Mouse (Mus musculus) small intestine, adult 10 weeks (tissue): Measurements from ENCODE around the gene Fgf4. TPM values are rescaled to one million over a fixed set of nuclear protein-coding genes. Genes with fewer than 3 reads are reported as not detected.

Experiments
- polyA plus RNA-seq: library from polyadenylated mRNA; stranded (reverse); fragments of 350-450 nt; fragmentation: Illumina TruSeq; extraction: RNeasy Lipid Tissue Mini Kit (QIAGEN cat#74804); gene quantifications from one replicate; pipeline ENCODE4 v1.2.3, GENCODE M21; 2014; ENCODE audit warnings: low replicate concordance

The Fgf4 gene
- polyA plus RNA-seq = 0.26 TPM

DNA sequence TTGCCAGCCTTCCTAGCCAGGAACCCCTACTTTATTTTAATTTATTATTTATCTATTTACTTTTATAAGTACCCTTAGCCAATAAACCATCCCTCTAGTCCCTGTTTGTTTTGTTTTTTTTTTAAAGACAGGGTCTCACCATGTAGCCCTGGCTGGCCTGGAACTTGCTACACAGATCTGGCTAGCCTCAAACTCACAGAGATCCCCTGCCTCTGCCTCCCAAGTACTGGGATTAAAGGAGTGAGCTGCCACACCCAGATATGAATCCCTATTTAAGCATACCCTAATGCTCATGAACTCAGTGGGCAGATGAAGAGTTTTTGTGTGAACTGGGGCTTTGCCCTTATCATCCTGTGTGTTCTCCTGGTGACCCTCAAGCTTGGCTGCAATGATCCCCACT, at the start of gene Fgf4:
Gene Fgf4 (plus strand): TSS at position 301 of the 400 bp plus-strand sequence.

DNA sequence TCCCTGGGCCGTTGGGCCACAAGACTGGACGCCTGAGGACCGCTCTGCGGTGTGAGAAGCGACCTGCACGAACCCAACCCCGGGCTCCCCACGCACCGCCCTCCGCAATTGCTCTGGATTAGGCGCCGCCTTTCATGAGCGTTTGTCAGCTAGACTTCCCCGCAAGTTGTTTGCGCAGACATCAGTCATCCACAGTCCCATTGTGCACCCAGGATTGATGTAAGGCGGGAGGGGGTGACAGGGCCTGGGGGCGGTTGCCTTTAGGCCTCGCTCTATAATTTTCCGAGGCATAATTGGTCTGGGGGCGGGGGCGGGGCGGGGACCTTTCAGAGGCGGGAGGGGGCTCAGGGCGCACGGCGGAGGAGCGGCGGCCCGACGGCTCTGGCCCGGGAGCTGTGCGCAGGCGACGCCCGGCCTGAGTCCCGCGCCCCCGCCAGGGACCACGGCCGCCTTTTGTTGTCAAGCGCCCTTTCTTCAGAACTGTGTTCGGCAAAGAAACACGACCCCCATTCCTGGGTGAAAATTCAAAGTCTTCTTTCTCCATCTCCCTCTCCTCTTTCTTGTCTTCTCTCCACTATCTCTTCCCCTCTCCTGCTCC, 9.2 kb upstream of the Fgf4 start, which contains the start of gene Fgf3:
Gene Fgf3 (plus strand): TSS at position 193 of the 598 bp plus-strand sequence.

DNA sequence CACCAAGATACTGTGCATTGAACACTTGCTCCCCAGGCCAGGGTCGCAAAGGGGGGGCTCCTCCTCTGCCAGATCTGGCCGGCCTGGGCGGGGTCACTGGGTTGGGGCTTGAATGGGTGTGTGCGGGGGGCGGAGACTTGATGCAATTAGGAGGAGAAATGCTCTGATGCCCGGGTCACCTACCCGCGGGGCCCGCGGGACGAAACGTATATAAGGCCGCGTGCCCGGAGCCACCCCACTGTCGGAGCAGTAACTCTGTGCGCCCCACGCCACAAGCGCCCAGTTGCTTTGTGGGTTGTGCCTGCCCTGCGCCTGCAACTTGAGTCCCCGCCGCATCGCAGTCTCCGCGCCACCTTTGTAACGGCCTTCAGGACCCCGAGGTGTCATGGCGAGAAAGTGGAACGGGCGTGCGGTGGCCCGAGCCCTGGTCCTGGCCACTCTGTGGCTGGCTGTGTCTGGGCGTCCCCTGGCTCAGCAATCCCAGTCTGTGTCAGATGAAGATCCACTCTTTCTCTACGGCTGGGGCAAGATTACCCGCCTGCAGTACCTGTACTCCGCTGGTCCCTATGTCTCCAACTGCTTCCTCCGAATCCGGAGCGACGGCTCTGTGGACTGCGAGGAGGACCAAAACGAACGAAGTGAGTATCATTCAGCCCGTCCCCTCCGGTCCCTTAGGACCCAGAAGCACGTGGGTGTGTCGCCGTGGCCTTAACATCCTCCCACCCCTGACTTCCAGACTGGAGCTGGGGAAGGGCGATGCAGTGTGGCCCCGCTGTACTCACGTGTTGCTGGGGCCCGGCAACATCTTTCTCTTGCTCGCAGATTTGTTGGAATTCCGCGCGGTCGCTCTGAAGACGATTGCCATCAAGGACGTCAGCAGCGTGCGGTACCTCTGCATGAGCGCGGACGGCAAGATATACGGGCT, 49.4 kb downstream of the Fgf4 start, which contains the start of gene Fgf15:
Gene Fgf15 (plus strand): TSS at position 238 of the 925 bp plus-strand sequence.

Other genes with a start within 250 kb of the Fgf4 start
- 2.9 TPM for gene Ano1, start 95.4 kb upstream of the Fgf4 start, polyA plus RNA-seq
- not detected for gene Fgf3, start 9.3 kb upstream of the Fgf4 start, polyA plus RNA-seq
- not detected for gene Fgf15, start 49.2 kb downstream of the Fgf4 start, polyA plus RNA-seq
- 3.6 TPM for gene LTO1, start 67.7 kb downstream of the Fgf4 start, polyA plus RNA-seq
- gene Ccnd1, start 92.6 kb downstream of the Fgf4 start, polyA plus RNA-seq = 16.6 TPM